Mouse (Mus musculus) MEL (cell line): ENCODE data around the gene Pold3. TPM values are rescaled to one million over a fixed set of nuclear protein-coding genes. Genes with fewer than 3 reads are reported as not detected.

Experiments
- DNase-seq: peaks from one replicate; pipeline ENCODE4 v3.0.0; 2011; ENCODE audit warnings: low read depth, low spot score
- H3K27ac ChIP-seq: 2 replicates; pipeline ENCODE4 v1.5.1; 2012; ENCODE audit warnings: low read depth, mild to moderate bottlenecking, control low read depth, low read length, moderate library complexity; ENCODE audit not compliant: control insufficient read depth
- H3K27me3 ChIP-seq, 2 experiments: fragments of 150-350 bp in 1 of 2; sonication (generic) in 1 of 2; 2 replicates each; pipeline ENCODE4 v1.6.1; 2012; ENCODE audit warnings: low read length in 2 of 2, mild to moderate bottlenecking in 2 of 2, improper control_type of control experiment in 1 of 2, moderate library complexity in 1 of 2; ENCODE audit not compliant: insufficient read depth in 2 of 2, control insufficient read depth in 1 of 2
- H3K36me3 ChIP-seq, 2 experiments: 2 replicates each; pipeline ENCODE4 v1.6.1; 2012 to 2014; ENCODE audit warnings: low read length in 2 of 2, improper control_type of control experiment in 1 of 2, inconsistent platforms in 1 of 2, mild to moderate bottlenecking in 1 of 2; ENCODE audit not compliant: insufficient read depth in 2 of 2, control insufficient read depth in 1 of 2
- H3K4me1 ChIP-seq, 2 experiments: fragments of 150-350 bp in 1 of 2; sonication (generic) in 1 of 2; 2 replicates each; pipeline ENCODE4 v1.6.1; 2012; ENCODE audit warnings: low read length in 2 of 2, improper control_type of control experiment in 1 of 2, mild to moderate bottlenecking in 1 of 2; ENCODE audit not compliant: insufficient read depth in 2 of 2, control insufficient read depth in 1 of 2
- H3K4me3 ChIP-seq, 2 experiments: fragments of 150-350 bp in 1 of 2; sonication (generic) in 1 of 2; 2 replicates each; pipeline ENCODE4 v1.5.1; 2012; ENCODE audit warnings: low read depth in 2 of 2, low read length in 2 of 2, mild to moderate bottlenecking in 2 of 2, moderate library complexity in 2 of 2, control low read depth in 1 of 2, improper control_type of control experiment in 1 of 2; ENCODE audit not compliant: control insufficient read depth in 1 of 2, insufficient read depth in 1 of 2
- H3K79me2 ChIP-seq: 2 replicates; pipeline ENCODE4 v1.6.1; 2012; ENCODE audit warnings: mild to moderate bottlenecking, low read length, moderate library complexity; ENCODE audit not compliant: control insufficient read depth, poor library complexity, insufficient read depth
- H3K9ac ChIP-seq: 2 replicates; pipeline ENCODE4 v1.6.1; 2012; ENCODE audit warnings: low read depth, mild to moderate bottlenecking, control low read depth, low read length, moderate library complexity; ENCODE audit not compliant: control insufficient read depth, poor library complexity, severe bottlenecking
- H3K9me3 ChIP-seq: fragments of 150-350 bp; sonication (generic); replicated peaks from 2 replicates; pipeline ENCODE4 v1.6.1; 2012; ENCODE audit warnings: mild to moderate bottlenecking, low read length, improper control_type of control experiment, moderate library complexity; ENCODE audit not compliant: insufficient read depth
- BHLHE40 ChIP-seq: IDR thresholded peaks from 2 replicates; pipeline ENCODE4 v1.6.1; 2012; ENCODE audit warnings: low read depth, mild to moderate bottlenecking, inconsistent platforms, low read length, improper control_type of control experiment, borderline replicate concordance
- CHD1 ChIP-seq: IDR thresholded peaks from 2 replicates; pipeline ENCODE4 v1.6.1; 2012; ENCODE audit warnings: low read depth, mild to moderate bottlenecking, inconsistent platforms, low read length, improper control_type of control experiment
- CHD2 ChIP-seq: IDR thresholded peaks from 2 replicates; pipeline ENCODE4 v1.6.1; 2011; ENCODE audit warnings: low read length, improper control_type of control experiment
- CTCF ChIP-seq, 3 experiments: IDR thresholded peaks in 2 of 3; conservative IDR thresholded peaks in 1 of 3; 2 replicates each; pipeline ENCODE4 v1.5.1; 2011 to 2012; ENCODE audit warnings: low read length in 3 of 3, low read depth in 2 of 3, mild to moderate bottlenecking in 2 of 3, improper control_type of control experiment in 1 of 3, inconsistent platforms in 1 of 3, mixed read lengths in 1 of 3, moderate library complexity in 1 of 3; ENCODE audit not compliant: control insufficient read depth in 1 of 3, insufficient read depth in 1 of 3, poor library complexity in 1 of 3, severe bottlenecking in 1 of 3
- E2F4 ChIP-seq: IDR thresholded peaks from 2 replicates; pipeline ENCODE4 v1.6.1; 2011; ENCODE audit warnings: low read depth, low read length, improper control_type of control experiment, borderline replicate concordance
- EP300 ChIP-seq, 2 experiments: IDR thresholded peaks; 2 replicates each; pipeline ENCODE4 v1.6.1; 2011; ENCODE audit warnings: improper control_type of control experiment in 2 of 2, low read length in 2 of 2, low read depth in 1 of 2, mild to moderate bottlenecking in 1 of 2
- GABPA ChIP-seq: IDR thresholded peaks from 2 replicates; pipeline ENCODE4 v1.6.1; 2012; ENCODE audit warnings: low read depth, mild to moderate bottlenecking, inconsistent platforms, low read length, improper control_type of control experiment, moderate library complexity
- HCFC1 ChIP-seq: IDR thresholded peaks from 2 replicates; pipeline ENCODE4 v1.6.1; 2012; ENCODE audit warnings: low read depth, mild to moderate bottlenecking, inconsistent platforms, low read length, improper control_type of control experiment, moderate library complexity
- JUND ChIP-seq: IDR thresholded peaks from 2 replicates; pipeline ENCODE4 v1.6.1; 2011; ENCODE audit warnings: low read depth, mild to moderate bottlenecking, improper control_type of control experiment, low read length
- MAFK ChIP-seq: IDR thresholded peaks from 2 replicates; pipeline ENCODE4 v1.6.1; 2011; ENCODE audit warnings: low read depth, mild to moderate bottlenecking, low read length, improper control_type of control experiment, borderline replicate concordance
- MAZ ChIP-seq: IDR thresholded peaks from 2 replicates; pipeline ENCODE4 v1.6.1; 2012; ENCODE audit warnings: low read depth, mild to moderate bottlenecking, inconsistent platforms, low read length, improper control_type of control experiment
- MXI1 ChIP-seq: IDR thresholded peaks from 2 replicates; pipeline ENCODE4 v1.6.1; 2011; ENCODE audit warnings: mild to moderate bottlenecking, low read depth, low read length, improper control_type of control experiment
- MYB ChIP-seq: IDR thresholded peaks from 2 replicates; pipeline ENCODE4 v1.6.1; 2011; ENCODE audit warnings: mild to moderate bottlenecking, low read depth, low read length, improper control_type of control experiment
- NELFE ChIP-seq: IDR thresholded peaks from 2 replicates; pipeline ENCODE4 v1.6.1; 2011; ENCODE audit warnings: low read depth, low read length, improper control_type of control experiment
- NRF1 ChIP-seq: IDR thresholded peaks from 2 replicates; pipeline ENCODE4 v1.6.1; 2014; ENCODE audit warnings: low read depth, mild to moderate bottlenecking, inconsistent platforms, low read length, improper control_type of control experiment, moderate library complexity; ENCODE audit not compliant: poor library complexity, insufficient read depth, severe bottlenecking
- POLR2A ChIP-seq, 2 experiments: IDR thresholded peaks; 2 replicates each; pipeline ENCODE4 v1.6.1; 2011 to 2012; ENCODE audit warnings: low read length in 2 of 2, mild to moderate bottlenecking in 2 of 2, control low read depth in 1 of 2, improper control_type of control experiment in 1 of 2, low read depth in 1 of 2, moderate library complexity in 1 of 2; ENCODE audit not compliant: control insufficient read depth in 1 of 2, insufficient read depth in 1 of 2, poor library complexity in 1 of 2
- POLR2AphosphoS2 ChIP-seq: IDR thresholded peaks from 2 replicates; pipeline ENCODE4 v1.6.1; 2011; ENCODE audit warnings: low read length, improper control_type of control experiment
- POLR2AphosphoS5 ChIP-seq: IDR thresholded peaks from 2 replicates; pipeline ENCODE4 v1.6.1; 2012; ENCODE audit warnings: low read depth, borderline replicate concordance, mild to moderate bottlenecking, inconsistent platforms, low read length, moderate library complexity, mixed read lengths
- RCOR1 ChIP-seq: IDR thresholded peaks from 2 replicates; pipeline ENCODE4 v1.6.1; 2012; ENCODE audit warnings: low read depth, mild to moderate bottlenecking, inconsistent platforms, low read length, improper control_type of control experiment
- TAL1 ChIP-seq: IDR thresholded peaks from 2 replicates; pipeline ENCODE4 v1.6.1; 2012; ENCODE audit warnings: mild to moderate bottlenecking, inconsistent platforms, low read length, moderate library complexity, mixed read lengths
- TBP ChIP-seq: IDR thresholded peaks from 2 replicates; pipeline ENCODE4 v1.8.0; 2011; ENCODE audit warnings: low read depth, low read length, improper control_type of control experiment
- USF1 ChIP-seq: IDR thresholded peaks from 2 replicates; pipeline ENCODE4 v1.6.1; 2014; ENCODE audit warnings: low read depth, mild to moderate bottlenecking, inconsistent platforms, low read length, improper control_type of control experiment, moderate library complexity
- USF2 ChIP-seq, 2 experiments: IDR thresholded peaks; 2 replicates each; pipeline ENCODE4 v1.6.1; 2011 to 2012; ENCODE audit warnings: improper control_type of control experiment in 2 of 2, low read length in 2 of 2, borderline replicate concordance in 1 of 2, inconsistent platforms in 1 of 2, low read depth in 1 of 2, mild to moderate bottlenecking in 1 of 2; ENCODE audit not compliant: insufficient read depth in 1 of 2
- ZKSCAN1 ChIP-seq: IDR thresholded peaks from 2 replicates; pipeline ENCODE4 v1.6.1; 2012; ENCODE audit warnings: low read depth, mild to moderate bottlenecking, inconsistent platforms, low read length, improper control_type of control experiment, moderate library complexity
- ZNF384 ChIP-seq: IDR thresholded peaks from 2 replicates; pipeline ENCODE4 v1.6.1; 2012; ENCODE audit warnings: low read depth, mild to moderate bottlenecking, inconsistent platforms, low read length, improper control_type of control experiment
- polyA plus RNA-seq, 2 experiments: library from polyadenylated mRNA; stranded (reverse) in 1 of 2; unstranded in 1 of 2; fragments of >175 nt in 1 of 2; fragments of >200 nt in 1 of 2; gene quantifications; 2 replicates each; pipeline versions ENCODE4 v1.2.1 to v1.2.4; 2012; ENCODE audit warnings: low replicate concordance in 2 of 2, low read depth in 1 of 2; ENCODE audit not compliant: insufficient read length in 2 of 2, insufficient read depth in 1 of 2, missing spikeins in 1 of 2
- total RNA-seq: library from RNA; depleted of rRNA; stranded (reverse); fragments of 300-350 nt; gene quantifications from 2 replicates; pipeline ENCODE4 v1.2.3, GENCODE M21; 2012

Pold3 gene
- total and polyA plus RNA-seq, 3 experiments, result 67.6 to 98.1 TPM; not detected in 1

DNA sequence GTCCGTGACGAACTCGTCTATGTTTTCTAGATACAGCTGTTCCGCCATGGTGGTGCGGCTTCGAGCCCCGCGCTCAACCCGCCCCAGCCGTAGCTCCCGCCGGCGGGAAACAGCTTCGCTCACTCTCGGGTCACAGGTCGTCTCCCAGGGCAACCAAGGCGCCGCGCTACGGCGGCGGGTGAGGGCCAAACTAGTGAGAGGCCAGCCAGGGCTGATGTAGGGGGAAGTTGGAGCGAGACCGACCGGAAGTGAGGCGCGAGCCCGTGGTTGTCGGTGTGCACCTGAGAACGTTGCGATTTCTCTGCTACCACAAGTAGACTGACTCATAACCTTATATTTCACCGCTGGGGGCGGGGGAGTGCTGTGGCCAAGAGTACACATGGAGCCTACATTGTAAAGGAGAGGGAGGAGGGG is at the start of gene Pold3 (continued):
- TF ChIP-seq ZKSCAN1 (no peak), CHD2 (no peak), CTCF (IDR thresholded peaks at IDR 0.05 in 2 of 3, conservative IDR thresholded peaks at IDR 0.05 in 1 of 3; ENCODE audit: control insufficient read depth in 1 of 3, insufficient read depth in 1 of 3, low read depth in 2 of 3, low read length in 3 of 3, poor library complexity in 1 of 3, severe bottlenecking in 1 of 3) (no peak)
- TF ChIP-seq, all 39 proteins: peak for 16

DNA sequence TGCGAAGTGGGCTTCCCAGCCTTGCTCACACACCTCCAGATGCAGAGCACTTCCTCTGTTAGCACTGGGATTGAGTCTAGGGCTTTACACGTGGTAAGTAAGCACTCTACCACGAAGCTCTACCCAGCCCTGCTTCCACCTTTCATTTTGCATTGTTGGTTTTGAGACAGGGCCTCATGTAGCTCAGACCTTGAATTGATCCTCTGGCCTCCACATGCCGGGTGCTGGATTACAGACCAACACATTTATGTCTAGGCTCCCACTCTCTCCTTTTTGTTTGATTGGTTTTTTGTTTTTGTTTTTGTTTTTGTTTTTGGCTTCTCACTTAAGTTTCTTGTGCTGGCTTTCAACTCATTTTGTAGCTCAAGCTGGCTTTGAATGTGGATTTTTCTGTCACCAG is 49.4 kb upstream of the Pold3 start:
- TF ChIP-seq MXI1 (no peak), USF1 (no peak), MAFK (no peak), NRF1 (no peak), MAZ (no peak)
- H3K9me3 ChIP-seq, result no peaks in the 10 kb centered on the region
- no peak for DNase-seq
- H3K27ac ChIP-seq, result no peak overlapping the region
- peaks cover 0 to 5% of the 10 kb centered on the region in 2 experiments; a peak in 3 of 4 replicates for H3K4me1 ChIP-seq
- H3K27me3 ChIP-seq, result no peaks in the 10 kb centered on the region
- H3K9ac ChIP-seq, result no peak overlapping the region
- no peaks in the 10 kb centered on the region for H3K79me2 ChIP-seq
- no peak overlapping the region for H3K4me3 ChIP-seq
- H3K36me3 ChIP-seq, result peaks cover 0 to 5% of the 10 kb centered on the region in 2 experiments; a peak in 2 of 4 replicates

DNA sequence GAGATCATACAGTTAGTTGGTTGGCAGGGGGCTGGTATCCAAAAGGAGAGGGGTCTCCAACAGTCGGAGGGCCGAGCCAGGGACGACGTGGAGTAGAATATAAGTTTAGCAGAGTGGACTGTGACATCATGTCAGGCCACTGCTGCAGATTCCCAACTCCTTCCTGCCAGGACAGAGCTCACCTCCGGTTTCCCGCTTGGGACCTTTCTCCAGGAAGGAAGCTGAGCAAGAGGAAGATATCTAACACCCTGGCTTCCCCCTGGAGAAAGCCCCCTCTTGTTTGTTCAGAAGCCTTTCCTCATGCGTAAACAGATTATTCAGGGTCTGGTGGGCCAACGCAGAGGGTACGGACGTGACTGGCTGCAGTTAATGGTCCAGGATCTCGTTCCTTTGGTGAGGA is 47.3 kb upstream of the Pold3 start:
- no peak overlapping the region for H3K4me3 ChIP-seq
- H3K4me1 ChIP-seq, result no peaks in the 10 kb centered on the region
- no peaks in the 10 kb centered on the region for H3K27me3 ChIP-seq
- H3K27ac ChIP-seq, result no peak overlapping the region
- H3K79me2 ChIP-seq, result no peaks in the 10 kb centered on the region
- no peak for DNase-seq
- H3K36me3 ChIP-seq, result no peaks in the 10 kb centered on the region
- no peak overlapping the region for H3K9ac ChIP-seq
- TF ChIP-seq GABPA (no peak), MYB (no peak), CHD2 (no peak)
- H3K9me3 ChIP-seq, result no peaks in the 10 kb centered on the region

DNA sequence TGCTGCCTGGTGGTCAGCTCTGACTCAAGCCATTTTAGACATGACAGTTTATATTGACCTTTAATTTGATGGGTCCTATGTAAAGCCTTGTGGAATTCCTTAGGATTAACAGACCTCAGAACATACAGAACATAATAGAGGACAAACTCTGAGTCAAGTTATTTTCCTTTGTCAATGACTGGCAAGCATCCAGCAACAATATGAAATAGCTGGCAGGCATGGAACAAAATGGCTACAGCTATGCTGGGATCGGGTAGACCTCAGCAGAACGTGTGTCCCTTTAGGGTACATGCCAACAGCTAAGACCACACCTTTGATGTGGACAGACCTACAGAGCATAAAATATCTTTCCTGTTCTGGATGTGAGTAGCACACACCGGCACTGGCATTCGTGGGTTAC is 42.1 kb upstream of the Pold3 start:
- H3K4me3 ChIP-seq, result no peak overlapping the region
- H3K36me3 ChIP-seq, result peaks cover 0 to 5% of the 10 kb centered on the region in 2 experiments; a peak in 2 of 4 replicates
- H3K27ac ChIP-seq, result no peak overlapping the region
- peaks cover 1 to 7% of the 10 kb centered on the region in 2 experiments; a peak in 3 of 4 replicates for H3K4me1 ChIP-seq
- no peak overlapping the region for H3K9ac ChIP-seq
- no peaks in the 10 kb centered on the region for H3K27me3 ChIP-seq
- no peak for DNase-seq
- H3K9me3 ChIP-seq, result no peaks in the 10 kb centered on the region
- TF ChIP-seq MAFK, result no peak
- TF ChIP-seq CHD1, result no peak
- TF ChIP-seq JUND, result no peak
- TF ChIP-seq EP300 (IDR thresholded peaks at IDR 0.05; ENCODE audit: low read depth in 1 of 2, low read length in 2 of 2), result no peak
- TF ChIP-seq TAL1, result no peak
- no peak for TF ChIP-seq POLR2AphosphoS2
- TF ChIP-seq TBP, result no peak
- no peak for TF ChIP-seq E2F4
- TF ChIP-seq MYB, result no peak
- TF ChIP-seq POLR2A (IDR thresholded peaks at IDR 0.05; ENCODE audit: control insufficient read depth in 1 of 2, insufficient read depth in 1 of 2, low read depth in 1 of 2, low read length in 2 of 2, poor library complexity in 1 of 2), result no peak
- TF ChIP-seq BHLHE40, result no peak
- no peak for TF ChIP-seq USF1
- TF ChIP-seq POLR2AphosphoS5, result no peak
- TF ChIP-seq HCFC1, result no peak
- TF ChIP-seq MAZ, result no peak
- no peak for TF ChIP-seq ZNF384
- TF ChIP-seq USF2 (IDR thresholded peaks at IDR 0.05; ENCODE audit: borderline replicate concordance in 1 of 2, insufficient read depth in 1 of 2, low read depth in 1 of 2, low read length in 2 of 2), result no peak
- TF ChIP-seq RCOR1, result no peak
- no peak for TF ChIP-seq NELFE
- peaks cover 2% of the 10 kb centered on the region; the same call in 1 of the 2 replicates for H3K79me2 ChIP-seq
